Mouse (Mus musculus) liver, adult 2 months (tissue): ENCODE data around the gene Dst. TPM values are rescaled to one million over a fixed set of nuclear protein-coding genes. Genes with fewer than 3 reads are reported as not detected.

Experiments used
- DNase-seq: peaks from one replicate; pipeline ENCODE4 v3.0.0-alpha.2; 2011; ENCODE audit warnings: low read depth, low spot score; ENCODE audit errors: extremely low read depth
- H3K27ac ChIP-seq: fragments of 200-500 bp; replicated peaks from 2 replicates; pipeline ENCODE4 v1.5.1; 2012; ENCODE audit warnings: low read depth, mild to moderate bottlenecking, control low read depth, inconsistent platforms, low read length; ENCODE audit not compliant: insufficient read depth
- H3K27me3 ChIP-seq: fragments of 200-500 bp; 2 replicates; pipeline ENCODE4 v1.6.1; 2012; ENCODE audit warnings: mild to moderate bottlenecking, moderate library complexity, low read length, inconsistent platforms; ENCODE audit not compliant: control insufficient read depth, insufficient read depth
- H3K36me3 ChIP-seq: fragments of 200-500 bp; 2 replicates; pipeline ENCODE4 v1.6.1; 2012; ENCODE audit warnings: low read length, inconsistent platforms; ENCODE audit not compliant: control insufficient read depth, insufficient read depth
- H3K4me1 ChIP-seq: fragments of 200-500 bp; 2 replicates; pipeline ENCODE4 v1.6.1; 2011; ENCODE audit warnings: low read length; ENCODE audit not compliant: control insufficient read depth, insufficient read depth
- H3K4me3 ChIP-seq: fragments of 200-500 bp; 2 replicates; pipeline ENCODE4 v1.5.1; 2011; ENCODE audit warnings: low read depth, mild to moderate bottlenecking, control low read depth, low read length, moderate library complexity; ENCODE audit not compliant: insufficient read depth
- H3K79me2 ChIP-seq: fragments of 200-500 bp; 2 replicates; pipeline ENCODE4 v1.6.1; 2012; ENCODE audit warnings: inconsistent platforms, mild to moderate bottlenecking, low read length, moderate library complexity; ENCODE audit not compliant: control insufficient read depth, insufficient read depth
- H3K9ac ChIP-seq: fragments of 200-500 bp; 2 replicates; pipeline ENCODE4 v1.6.1; 2012; ENCODE audit warnings: low read depth, mild to moderate bottlenecking, control low read depth, inconsistent platforms, low read length
- CTCF ChIP-seq: fragments of 200-500 bp; IDR thresholded peaks from 2 replicates; pipeline ENCODE4 v1.5.1; 2011; ENCODE audit warnings: low read depth, low read length, control low read depth
- POLR2A ChIP-seq: fragments of 200-500 bp; IDR thresholded peaks from 2 replicates; pipeline ENCODE4 v1.6.1; 2011; ENCODE audit warnings: low read length, control low read depth; ENCODE audit not compliant: insufficient read depth; ENCODE audit errors: extremely low read depth
- WGBS: fragments of 180-500 bp; shearing (Covaris S2); methylation state at CpG from one replicate; pipeline ENCODE4 v1.1.7; 2018; 5-methylcytosine and 5-hydroxymethylcytosine counted together
- polyA plus RNA-seq: library from polyadenylated mRNA; depleted of rRNA; stranded (reverse); fragments of >200 nt; gene quantifications from 2 replicates; pipeline ENCODE4 v1.2.3, GENCODE M21; 2012
- total RNA-seq: library from RNA; depleted of rRNA; stranded (reverse); fragments of >200 nt; gene quantifications from 2 replicates; pipeline ENCODE4 v1.2.3, GENCODE M21; 2014

Dst gene
- total and polyA plus RNA-seq, 2 experiments = 10.5 to 53.6 TPM

- DNase-seq = peak; percentile 77
- Histone ChIP-seq H3K9ac (peak overlapping the region; percentile 75), H3K4me1 (peaks cover 4% of the 10 kb centered on the region; the same call in 1 of the 2 replicates), H3K27me3 (no peaks in the 10 kb centered on the region), H3K36me3 (no peaks in the 10 kb centered on the region), H3K79me2 (0 out of 2 replicates have a peak, but pooled peaks cover 3% of the 10 kb centered on the region), H3K4me3 (peak overlapping the region; percentile 58), H3K27ac (peak overlapping the region; percentile 88)
- 1% methylated on average over 28 of the region's 28 CpGs for WGBS
- TF ChIP-seq POLR2A = peak; percentile 75; the same call in 1 of the 2 replicates
- no peak for TF ChIP-seq CTCF
These were observed 328.3 kb downstream of the Dst start for GRCm38 (mm10) chr1:34236254-34236723.

DNA sequence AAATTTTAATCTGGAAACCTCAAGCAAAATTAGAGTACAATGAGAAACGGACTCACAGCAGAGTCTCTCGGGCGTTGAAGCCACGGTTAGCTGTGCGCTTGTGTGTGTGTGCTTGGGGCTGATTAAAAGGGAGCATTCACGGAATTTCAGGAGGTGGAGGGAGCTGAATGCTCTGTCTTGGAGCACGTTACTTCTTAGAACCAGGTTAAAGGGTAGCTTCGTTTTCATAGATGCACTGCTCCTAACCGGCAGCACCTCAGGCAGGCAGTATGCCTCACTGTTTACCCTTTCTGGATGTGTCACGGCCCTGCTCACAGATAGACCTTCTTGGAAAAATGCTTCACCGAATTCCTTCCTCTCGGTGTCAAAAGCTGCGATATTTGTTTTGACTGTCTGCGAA, 329.2 kb downstream of the Dst start:
- Histone ChIP-seq H3K4me3 (peak overlapping the region; percentile 58), H3K79me2 (0 out of 2 replicates have a peak, but pooled peaks cover 3% of the 10 kb centered on the region), H3K27ac (peak overlapping the region; percentile 88), H3K9ac (peak overlapping the region; percentile 71), H3K27me3 (no peaks in the 10 kb centered on the region), H3K4me1 (peaks cover 4% of the 10 kb centered on the region; the same call in 1 of the 2 replicates), H3K36me3 (no peaks in the 10 kb centered on the region)
- no peak for DNase-seq
- TF ChIP-seq POLR2A = no peak
- no peak for TF ChIP-seq CTCF
- 18% methylated on average over 14 of the region's 14 CpGs for WGBS

GRCm38 (mm10) chr1:34237689-34238091, 329.7 kb downstream of the Dst start:
- Histone ChIP-seq H3K4me3 (peak overlapping the region; percentile 58), H3K27me3 (no peaks in the 10 kb centered on the region), H3K27ac (peak overlapping the region; percentile 88), H3K36me3 (peaks cover 3% of the 10 kb centered on the region; the same call in 1 of the 2 replicates), H3K4me1 (peaks cover 4% of the 10 kb centered on the region; the same call in 1 of the 2 replicates), H3K9ac (peak overlapping the region; percentile 71), H3K79me2 (0 out of 2 replicates have a peak, but pooled peaks cover 3% of the 10 kb centered on the region)
- TF ChIP-seq CTCF = no peak
- no peak for TF ChIP-seq POLR2A
- peak; percentile 95 for DNase-seq
- 10% methylated on average over 12 of the region's 12 CpGs for WGBS

DNA sequence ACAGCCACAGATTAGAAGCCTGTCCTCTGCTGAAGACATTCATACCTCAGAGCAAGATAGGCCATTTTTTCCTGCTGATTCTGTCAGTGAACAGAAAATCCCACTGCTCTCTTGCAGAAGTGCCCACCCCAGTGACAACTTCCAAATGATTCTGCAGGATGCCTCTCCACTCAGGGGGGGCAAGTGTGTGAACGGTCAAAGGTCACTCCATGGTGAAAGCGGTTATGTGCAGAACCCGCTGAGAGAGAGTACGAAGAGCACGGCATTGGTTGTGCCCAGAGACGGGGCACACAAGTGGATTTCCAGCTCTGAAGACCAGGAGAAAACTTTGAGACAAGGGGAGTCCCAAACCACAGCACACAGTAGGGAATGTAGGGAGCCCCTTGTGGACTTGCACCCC, 330.2 kb downstream of the Dst start:
- peak overlapping the region; percentile 88 for H3K27ac ChIP-seq

DNA sequence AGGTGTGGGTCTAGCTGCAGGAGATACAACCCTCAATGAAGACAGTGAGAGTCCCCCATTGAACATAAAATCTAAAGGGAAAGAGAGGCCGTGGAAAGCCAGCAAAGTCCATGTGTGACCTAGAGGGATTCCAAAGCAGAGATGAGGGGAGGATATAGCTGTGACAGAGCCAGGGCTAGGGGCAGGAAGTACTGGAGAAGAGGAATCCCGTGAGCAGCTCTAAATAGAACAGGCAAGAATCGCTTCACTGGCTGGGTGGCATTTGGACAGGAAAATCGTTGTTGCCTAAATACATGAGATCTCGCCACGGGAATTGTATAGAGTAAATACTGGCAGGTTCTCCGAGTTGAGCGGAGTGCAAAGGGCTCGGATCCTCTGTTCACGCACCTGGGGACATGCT, 336.7 kb downstream of the Dst start:
- Histone ChIP-seq H3K4me1 (no peaks in the 10 kb centered on the region; the same call in 1 of the 2 replicates), H3K9ac (no peak overlapping the region), H3K79me2 (no peaks in the 10 kb centered on the region), H3K36me3 (peaks cover 48% of the 10 kb centered on the region), H3K27me3 (no peaks in the 10 kb centered on the region), H3K4me3 (no peak overlapping the region), H3K27ac (no peak overlapping the region)
- DNase-seq = no peak
- WGBS = 83% methylated on average over 10 of the region's 10 CpGs
- TF ChIP-seq CTCF (no peak), POLR2A (no peak)

More for the DNA sequence above, 330.2 kb downstream of the Dst start:
- H3K4me3 ChIP-seq = peak overlapping the region; percentile 58
- peaks cover 7% of the 10 kb centered on the region; the same call in 1 of the 2 replicates for H3K36me3 ChIP-seq
- DNase-seq = peak; percentile 71
- peak overlapping the region; percentile 33 for H3K9ac ChIP-seq
- peaks cover 4% of the 10 kb centered on the region; the same call in 1 of the 2 replicates for H3K4me1 ChIP-seq
- no peaks in the 10 kb centered on the region for H3K27me3 ChIP-seq
- 19% methylated on average over 6 of the region's 6 CpGs for WGBS
- 0 out of 2 replicates have a peak, but pooled peaks cover 3% of the 10 kb centered on the region for H3K79me2 ChIP-seq
- TF ChIP-seq CTCF (no peak), POLR2A (no peak)
